Mouse (Mus musculus): ENCODE data around the gene Trim28. TPM values are rescaled to one million over a fixed set of nuclear protein-coding genes. Genes with fewer than 3 reads are reported as not detected.
"Not testable (repeated sequence)": the region's sequence is repeated elsewhere in the genome, so short reads cannot be mapped to it uniquely, and the experiment has no call there.

Gene Trim28
- polyA plus RNA-seq, 1 experiment from 2014 or later = 376 TPM

- ATAC-seq (ENCODE audit: low FRiP score, low read depth) = no peak
- H3K27ac ChIP-seq (replicated peaks) = 0 out of 2 replicates have a peak overlapping the region, but pooled peaks have one; percentile 91
- H3K9me3 ChIP-seq = no peaks in the 10 kb centered on the region
- H3K4me2 ChIP-seq (replicated peaks) = peak overlapping the region; percentile 52
- 97% methylated on average over 2 of the region's 2 CpGs for WGBS
- peaks cover 6% of the 10 kb centered on the region for H3K4me1 ChIP-seq
- H3K4me3 ChIP-seq = peak overlapping the region; percentile 51
- no peaks in the 10 kb centered on the region for H3K36me3 ChIP-seq
- H3K27me3 ChIP-seq = no peaks in the 10 kb centered on the region
- no peak overlapping the region for H3K9ac ChIP-seq (replicated peaks)
These were observed 54.6 kb downstream of the Trim28 start for GRCm38 (mm10) chr7:13053501-13053900.

- Histone ChIP-seq H3K36me3 (no peaks in the 10 kb centered on the region), H3K4me3 (peak overlapping the region; percentile 51), H3K4me1 (peaks cover 6% of the 10 kb centered on the region), H3K4me2 (replicated peaks) (peak overlapping the region; percentile 52), H3K9me3 (no peaks in the 10 kb centered on the region), H3K27ac (replicated peaks) (peak overlapping the region; percentile 91), H3K27me3 (no peaks in the 10 kb centered on the region), H3K9ac (replicated peaks) (peak overlapping the region; percentile 48)
- ATAC-seq (ENCODE audit: low FRiP score, low read depth) = no peak
- WGBS = 2% methylated on average over 15 of the region's 15 CpGs
These were observed 55.0 kb downstream of the Trim28 start for GRCm38 (mm10) chr7:13053961-13054286.

- Histone ChIP-seq H3K36me3 (no peaks in the 10 kb centered on the region), H3K9ac (replicated peaks) (peak within 1 kb of the TSS; percentile 48), H3K4me2 (replicated peaks) (peak within 1 kb of the TSS; percentile 52), H3K27me3 (no peaks in the 10 kb centered on the region), H3K4me1 (peaks cover 6% of the 10 kb centered on the region), H3K27ac (replicated peaks) (peak within 1 kb of the TSS; percentile 91), H3K9me3 (no peaks in the 10 kb centered on the region), H3K4me3 (peak within 1 kb of the TSS; percentile 51)
- WGBS = under 1% methylated on average over 41 of the region's 41 CpGs
- ATAC-seq (ENCODE audit: low FRiP score, low read depth) = peak; percentile 96
These were observed 55.5 kb downstream of the Trim28 start, which contains the start of gene Mzf1 for GRCm38 (mm10) chr7:13054287-13055010. Gene Mzf1, minus strand, starts transcription at chr7:13054764.

GRCm38 (mm10) chr7:13056913-13057700 lies 58.2 kb downstream of the Trim28 start:
- H3K27ac ChIP-seq (replicated peaks) = no peak overlapping the region
- H3K4me1 ChIP-seq = peaks cover 6% of the 10 kb centered on the region
- no peak overlapping the region for H3K4me3 ChIP-seq
- no peaks in the 10 kb centered on the region for H3K36me3 ChIP-seq
- no peaks in the 10 kb centered on the region for H3K9me3 ChIP-seq
- no peak overlapping the region for H3K4me2 ChIP-seq (replicated peaks)
- H3K27me3 ChIP-seq = no peaks in the 10 kb centered on the region
- no peak for ATAC-seq (ENCODE audit: low FRiP score, low read depth)
- WGBS = 52% methylated on average over 8 of the region's 8 CpGs
- H3K9ac ChIP-seq (replicated peaks) = no peak overlapping the region

- Histone ChIP-seq H3K4me3 (no peak overlapping the region), H3K9ac (replicated peaks) (no peak overlapping the region), H3K9me3 (no peaks in the 10 kb centered on the region), H3K4me2 (replicated peaks) (no peak overlapping the region), H3K36me3 (no peaks in the 10 kb centered on the region), H3K27me3 (no peaks in the 10 kb centered on the region), H3K27ac (replicated peaks) (no peak overlapping the region), H3K4me1 (no peaks in the 10 kb centered on the region)
- 90% methylated on average over 9 of the region's 9 CpGs for WGBS
- ATAC-seq (ENCODE audit: low FRiP score, low read depth) = no peak
These were observed 60.6 kb downstream of the Trim28 start for GRCm38 (mm10) chr7:13059536-13059935.

GRCm38 (mm10) chr7:13063399-13063798 lies 64.5 kb downstream of the Trim28 start:
- 51% methylated on average over 2 of the region's 2 CpGs for WGBS
- H3K27me3 ChIP-seq; H3K9me3 ChIP-seq; H3K4me2 ChIP-seq (replicated peaks); H3K4me1 ChIP-seq; H3K27ac ChIP-seq (replicated peaks); H3K9ac ChIP-seq (replicated peaks); H3K4me3 ChIP-seq; H3K36me3 ChIP-seq; ATAC-seq (ENCODE audit: low FRiP score, low read depth): not testable (repeated sequence)

GRCm38 (mm10) chr7:13072293-13072692 lies 73.4 kb downstream of the Trim28 start:
- no peak for ATAC-seq (ENCODE audit: low FRiP score, low read depth)
- H3K27ac ChIP-seq (replicated peaks) = no peak overlapping the region
- no peaks in the 10 kb centered on the region for H3K4me1 ChIP-seq
- H3K36me3 ChIP-seq = no peaks in the 10 kb centered on the region
- H3K27me3 ChIP-seq = no peaks in the 10 kb centered on the region
- no peak overlapping the region for H3K9ac ChIP-seq (replicated peaks)
- H3K4me2 ChIP-seq (replicated peaks) = no peak overlapping the region
- no peaks in the 10 kb centered on the region for H3K9me3 ChIP-seq
- H3K4me3 ChIP-seq = no peak overlapping the region
- WGBS = 63% methylated on average over 5 of the region's 5 CpGs

Other genes with a start within 250 kb of the Trim28 start
- 17.5 and 17.6 TPM in 2 replicates for gene Zscan18, start 195.5 kb upstream of the Trim28 start, polyA plus RNA-seq (2016; fragmentation: Nextera tagmentation; extraction: Ambion mirVana)
- 27.1 and 31.6 TPM in 2 replicates for gene Zfp329, start 180.3 kb upstream of the Trim28 start, polyA plus RNA-seq (2016; fragmentation: Nextera tagmentation; extraction: Ambion mirVana)
- 32.3 and 34.5 TPM in 2 replicates for gene Zfp110, start 164.4 kb upstream of the Trim28 start, polyA plus RNA-seq (2016; fragmentation: Nextera tagmentation; extraction: Ambion mirVana)
- 5.5 and 6.5 TPM in 2 replicates for gene Zfp128, start 117.9 kb upstream of the Trim28 start, polyA plus RNA-seq (2016; fragmentation: Nextera tagmentation; extraction: Ambion mirVana)
- 11.2 and 11.8 TPM in 2 replicates for gene Zscan22, start 101.3 kb upstream of the Trim28 start, polyA plus RNA-seq (2016; fragmentation: Nextera tagmentation; extraction: Ambion mirVana)
- gene Rps5, start 76.8 kb upstream of the Trim28 start, polyA plus RNA-seq (2016; fragmentation: Nextera tagmentation; extraction: Ambion mirVana) = 603 and 620 TPM in 2 replicates
- gene Rnf225, start 71.7 kb upstream of the Trim28 start, polyA plus RNA-seq (2016; fragmentation: Nextera tagmentation; extraction: Ambion mirVana) = 0.79 and 0.93 TPM in 2 replicates
- gene Zfp324, start 33.3 kb upstream of the Trim28 start, polyA plus RNA-seq (2016; fragmentation: Nextera tagmentation; extraction: Ambion mirVana) = 14.2 and 15.5 TPM in 2 replicates
- gene Zfp446, start 21.3 kb upstream of the Trim28 start, polyA plus RNA-seq (2016; fragmentation: Nextera tagmentation; extraction: Ambion mirVana) = 18.1 and 18.7 TPM in 2 replicates
- gene Slc27a5, start 922 bp upstream of the Trim28 start, polyA plus RNA-seq (2016; fragmentation: Nextera tagmentation; extraction: Ambion mirVana) = 0.13 TPM in 1 of 2 replicates, not detected in the other
- gene Zbtb45, start 10.9 kb downstream of the Trim28 start, polyA plus RNA-seq (2016; fragmentation: Nextera tagmentation; extraction: Ambion mirVana) = 36.6 and 37.1 TPM in 2 replicates
- 139 and 150 TPM in 2 replicates for gene Chmp2a, start 35.7 kb downstream of the Trim28 start, polyA plus RNA-seq (2016; fragmentation: Nextera tagmentation; extraction: Ambion mirVana)
- gene Ube2m, start 39.2 kb downstream of the Trim28 start, polyA plus RNA-seq (2016; fragmentation: Nextera tagmentation; extraction: Ambion mirVana) = 143 and 149 TPM in 2 replicates
- 5.2 and 5.3 TPM in 2 replicates for gene Mzf1, start 55.6 kb downstream of the Trim28 start, polyA plus RNA-seq (2016; fragmentation: Nextera tagmentation; extraction: Ambion mirVana)
- gene Vmn1r85, start 96.1 kb downstream of the Trim28 start, polyA plus RNA-seq (2016; fragmentation: Nextera tagmentation; extraction: Ambion mirVana) = not detected in 2 replicates
- not detected in 2 replicates for gene Vmn1r86, start 120.8 kb downstream of the Trim28 start, polyA plus RNA-seq (2016; fragmentation: Nextera tagmentation; extraction: Ambion mirVana)
- not detected in 2 replicates for gene Vmn1r87, start 141.0 kb downstream of the Trim28 start, polyA plus RNA-seq (2016; fragmentation: Nextera tagmentation; extraction: Ambion mirVana)
- not detected in 2 replicates for gene Vmn1r88, start 160.5 kb downstream of the Trim28 start, polyA plus RNA-seq (2016; fragmentation: Nextera tagmentation; extraction: Ambion mirVana)
- not detected in 2 replicates for gene Vmn1r89, start 213.9 kb downstream of the Trim28 start, polyA plus RNA-seq (2016; fragmentation: Nextera tagmentation; extraction: Ambion mirVana)

Measured in midbrain, embryonic 12.5 days (tissue).